Mouse (Mus musculus): Measurements from ENCODE around the gene Myo6.

Myo6 gene

GRCm38 (mm10) chr9:80164611-80165474 lies at the start of gene Myo6:
TSS of gene Myo6 (plus strand) at chr9:80165031.
- DNase-seq (ENCODE audit: low read depth, low spot score), result peak; percentile 92

GRCm38 (mm10) chr9:80145992-80146587 lies 18.7 kb upstream of the Myo6 start:
- DNase-seq (ENCODE audit: low read depth, low spot score), result no peak

GRCm38 (mm10) chr9:80149594-80149993 lies 15.2 kb upstream of the Myo6 start:
- no peak for DNase-seq (ENCODE audit: low read depth, low spot score)

GRCm38 (mm10) chr9:80155277-80155676 lies 9.6 kb upstream of the Myo6 start:
- no peak for DNase-seq (ENCODE audit: low read depth, low spot score)

- DNase-seq (ENCODE audit: low read depth, low spot score), result no peak
Measured at GRCm38 (mm10) chr9:80156780-80157179, 8.1 kb upstream of the Myo6 start.

- no peak for DNase-seq (ENCODE audit: low read depth, low spot score)
Measured at GRCm38 (mm10) chr9:80157840-80158465, 6.9 kb upstream of the Myo6 start.

GRCm38 (mm10) chr9:80158937-80159336 lies 5.9 kb upstream of the Myo6 start:
- DNase-seq (ENCODE audit: low read depth, low spot score), result no peak

GRCm38 (mm10) chr9:80161451-80161850 lies 3.4 kb upstream of the Myo6 start:
- no peak for DNase-seq (ENCODE audit: low read depth, low spot score)

- no peak for DNase-seq (ENCODE audit: low read depth, low spot score)
Measured at GRCm38 (mm10) chr9:80163126-80163723, 1.6 kb upstream of the Myo6 start.

GRCm38 (mm10) chr9:80164191-80164590 lies 640 bp upstream of the Myo6 start:
- no peak for DNase-seq (ENCODE audit: low read depth, low spot score)

- DNase-seq (ENCODE audit: low read depth, low spot score), result no peak
Measured at GRCm38 (mm10) chr9:80165690-80166089, 859 bp downstream of the Myo6 start.

GRCm38 (mm10) chr9:80166425-80166824 lies 1.6 kb downstream of the Myo6 start:
- DNase-seq (ENCODE audit: low read depth, low spot score), result no peak

- no peak for DNase-seq (ENCODE audit: low read depth, low spot score)
Measured at GRCm38 (mm10) chr9:80167089-80167488, 2.3 kb downstream of the Myo6 start.

GRCm38 (mm10) chr9:80169551-80169950 lies 4.7 kb downstream of the Myo6 start:
- DNase-seq (ENCODE audit: low read depth, low spot score), result no peak

GRCm38 (mm10) chr9:80171241-80171640 lies 6.4 kb downstream of the Myo6 start:
- no peak for DNase-seq (ENCODE audit: low read depth, low spot score)

- DNase-seq (ENCODE audit: low read depth, low spot score), result no peak
Measured at GRCm38 (mm10) chr9:80172396-80173222, 7.8 kb downstream of the Myo6 start.

GRCm38 (mm10) chr9:80173629-80174028 lies 8.8 kb downstream of the Myo6 start:
- DNase-seq (ENCODE audit: low read depth, low spot score), result peak; percentile 22

GRCm38 (mm10) chr9:80176696-80177478 lies 12.1 kb downstream of the Myo6 start:
- no peak for DNase-seq (ENCODE audit: low read depth, low spot score)

GRCm38 (mm10) chr9:80178670-80179069 lies 13.8 kb downstream of the Myo6 start:
- no peak for DNase-seq (ENCODE audit: low read depth, low spot score)

GRCm38 (mm10) chr9:80179688-80180087 lies 14.9 kb downstream of the Myo6 start:
- DNase-seq (ENCODE audit: low read depth, low spot score), result no peak

GRCm38 (mm10) chr9:80180771-80181170 lies 15.9 kb downstream of the Myo6 start:
- DNase-seq (ENCODE audit: low read depth, low spot score), result no peak
